Mouse (Mus musculus) liver, embryonic 14.5 days (tissue): ENCODE data around the gene Gm49361.

Experiments used
- CTCF ChIP-seq: IDR thresholded peaks from 2 replicates; pipeline ENCODE4 v1.5.1; 2016; ENCODE audit warnings: antibody characterized with exemption, low read depth, control low read depth
- EP300 ChIP-seq: IDR thresholded peaks from 2 replicates; pipeline ENCODE4 v1.6.1; 2016; ENCODE audit warnings: antibody characterized with exemption, low read depth

- no peak for TF ChIP-seq EP300
- peak; percentile 55 for TF ChIP-seq CTCF
Observed at GRCm38 (mm10) chr14:57619487-57619886, 126.4 kb downstream of the Gm49361 start.
